Mouse (Mus musculus) layer of hippocampus, adult 9-11 months (tissue): ENCODE data around the gene Degs1.
"Not testable (repeated sequence)": the region's sequence is repeated elsewhere in the genome, so short reads cannot be mapped to it uniquely, and the experiment has no call there.

Source experiments
- DNase-seq: peaks from one replicate; pipeline ENCODE4 v3.0.0; 2022

The Degs1 gene

DNA sequence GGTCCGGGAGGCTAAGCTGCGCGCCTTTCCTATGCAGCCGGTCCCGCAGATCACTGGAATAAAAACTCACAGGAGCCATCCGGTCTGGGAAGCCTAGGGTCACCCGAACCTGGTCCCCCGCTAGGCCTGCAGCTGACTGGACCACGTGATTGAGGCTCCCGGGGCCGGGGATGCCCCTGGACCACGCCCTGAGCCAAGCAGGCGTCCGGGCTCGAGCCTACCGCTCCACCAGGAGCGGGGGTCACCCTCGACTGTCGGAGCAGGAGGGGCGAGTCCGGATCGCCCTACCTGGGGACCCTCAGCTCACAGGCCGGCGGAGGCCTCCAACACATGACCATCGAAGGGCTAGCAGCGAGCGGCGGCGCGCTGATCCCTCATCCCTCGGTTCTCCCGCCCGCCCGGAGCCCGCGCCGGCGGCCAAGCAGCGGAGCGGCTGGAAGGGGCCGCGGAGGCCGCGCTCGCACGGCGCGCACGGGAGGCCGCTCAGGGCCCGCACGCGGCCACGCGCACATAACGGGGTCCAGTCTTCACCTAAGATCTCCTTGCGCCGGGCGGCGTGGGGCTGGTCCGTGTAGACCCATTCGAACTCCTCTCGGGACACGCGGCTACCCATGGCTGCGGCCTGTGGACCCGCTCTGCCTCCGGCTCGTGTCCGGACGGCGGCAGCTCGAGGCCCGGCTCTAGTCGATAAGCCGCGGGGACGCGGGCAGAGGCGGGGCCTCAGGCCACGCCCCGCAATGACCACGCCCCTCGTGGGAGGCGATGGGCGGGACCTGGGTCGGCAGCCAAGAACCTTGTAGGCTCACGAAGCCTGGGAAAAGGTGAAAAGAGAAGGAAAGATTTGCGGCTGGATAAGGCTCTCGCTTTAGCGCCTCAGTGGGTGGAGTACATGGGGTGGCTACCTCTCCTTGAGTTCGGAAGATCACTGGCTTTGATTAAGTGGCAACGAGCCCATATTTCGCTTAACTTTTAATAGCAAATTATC is at the start of gene Degs1:
TSS of gene Degs1 (minus strand) at position 714 of the 985 bp plus-strand sequence.
- peak; percentile 91 for DNase-seq

DNA sequence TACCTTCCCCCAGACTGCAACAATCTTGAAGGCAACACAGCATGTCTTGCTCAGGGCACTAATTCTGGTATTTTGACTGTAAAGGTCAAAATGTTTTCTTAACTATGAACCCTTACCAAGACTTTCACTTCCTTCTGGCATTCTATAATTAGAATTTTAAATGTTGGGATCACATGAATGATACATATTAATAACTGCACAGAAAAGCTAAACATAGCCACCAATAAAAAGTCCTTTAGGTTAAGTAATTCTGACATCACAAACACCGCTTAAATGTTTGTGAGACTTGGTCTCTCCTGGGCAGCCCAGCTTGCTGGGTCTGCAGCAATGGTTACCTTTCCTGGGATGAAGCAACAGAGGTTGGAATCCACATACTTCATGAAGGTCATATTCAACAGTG is 43.3 kb upstream of the Degs1 start:
- no peak for DNase-seq

DNA sequence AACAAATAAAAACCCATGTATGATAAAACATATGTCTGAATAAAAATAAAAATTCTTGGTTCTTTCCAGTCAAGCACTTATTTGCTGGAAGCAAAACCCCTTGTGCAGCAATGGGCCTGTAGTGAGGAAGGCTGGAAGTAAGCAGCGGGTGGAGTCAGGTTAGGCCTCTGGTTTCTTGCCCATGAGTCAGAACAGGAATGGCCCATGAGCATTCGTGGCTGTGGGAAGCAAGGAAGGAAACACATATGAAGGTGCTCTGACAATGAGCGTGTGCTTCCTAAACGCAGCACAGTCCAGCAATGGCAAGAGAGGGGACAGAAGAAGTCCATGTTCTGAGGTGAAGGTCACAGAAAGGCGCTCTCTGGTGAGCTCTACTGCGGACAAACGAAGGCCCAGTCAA is 41.9 kb upstream of the Degs1 start:
- no peak for DNase-seq

DNA sequence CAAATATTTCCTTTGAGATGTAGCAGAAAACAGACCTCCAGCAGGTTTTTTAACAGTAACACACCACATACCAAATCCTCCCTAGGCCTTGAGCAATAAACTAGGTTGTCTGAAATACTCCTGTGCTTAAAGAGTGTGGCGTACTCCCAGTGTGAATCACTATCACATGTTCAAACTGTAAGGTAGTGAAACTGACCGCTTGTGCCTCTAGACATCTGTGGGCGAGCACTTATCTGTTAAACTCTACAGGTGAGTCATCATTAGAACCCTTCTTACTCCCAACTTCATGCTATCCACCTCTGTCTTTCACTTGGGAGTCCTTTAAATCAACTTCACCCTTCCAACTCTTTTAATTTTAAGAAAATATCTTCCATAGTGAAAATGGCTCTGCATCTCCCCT is 40.5 kb upstream of the Degs1 start:
- no peak for DNase-seq

DNA sequence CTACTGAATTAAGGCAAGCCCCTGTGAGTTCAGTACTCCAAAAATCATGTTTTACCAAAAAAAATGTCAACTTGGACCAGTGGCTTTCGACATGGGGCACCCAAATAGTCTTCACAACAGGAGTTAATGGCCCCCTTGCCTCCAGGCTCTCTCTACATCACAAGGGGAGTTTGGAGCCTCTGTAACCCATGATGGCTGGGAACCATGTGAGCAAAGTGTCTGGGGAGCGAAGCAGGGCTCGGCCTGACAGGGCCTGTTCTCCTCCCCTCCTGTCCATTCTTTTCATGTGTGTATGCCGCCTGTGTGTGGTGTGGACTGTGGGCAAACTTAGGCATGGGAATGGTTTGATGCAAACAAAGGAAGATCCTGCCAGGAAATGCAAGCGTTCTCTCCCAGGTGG is 31.6 kb upstream of the Degs1 start:
- no peak for DNase-seq

DNA sequence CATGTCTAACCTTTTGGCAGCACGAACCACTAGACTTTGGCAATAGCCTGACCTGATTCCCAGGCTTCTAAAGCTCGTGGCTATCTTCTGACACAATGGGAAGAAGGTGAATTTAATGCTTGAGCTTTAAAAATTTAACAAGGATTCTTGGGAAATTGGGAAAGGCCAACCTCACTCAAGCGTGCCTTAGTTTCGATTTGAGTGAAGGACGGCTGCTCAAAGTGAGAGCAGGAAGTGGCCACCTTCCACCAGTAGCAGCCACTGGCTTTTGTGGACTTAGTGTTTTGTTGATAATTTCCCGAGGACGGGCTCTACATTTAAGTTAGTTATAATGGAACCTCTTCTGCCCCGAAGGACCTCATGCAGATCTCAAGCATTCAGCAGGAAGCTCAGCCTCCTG is 30.6 kb upstream of the Degs1 start:
- no peak for DNase-seq

DNA sequence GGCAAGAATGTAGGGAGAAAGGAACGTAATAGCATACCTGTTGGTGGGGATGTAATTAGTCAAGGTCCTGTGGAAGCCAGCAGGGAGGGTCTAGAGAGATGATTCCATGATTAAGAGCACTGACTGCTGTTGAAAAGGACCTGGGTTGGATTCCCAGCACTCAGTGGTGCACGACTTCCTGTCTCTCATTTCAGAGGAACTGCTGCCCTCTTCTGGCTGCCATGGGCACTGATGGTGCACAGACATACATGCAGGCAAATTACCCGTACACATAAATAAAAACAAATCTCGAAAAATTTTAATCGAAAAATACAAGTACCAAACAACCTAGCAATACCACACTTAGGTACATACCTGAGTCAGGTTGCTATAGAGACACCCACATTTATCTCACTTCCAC is 28.8 kb upstream of the Degs1 start:
- DNase-seq = no peak

DNA sequence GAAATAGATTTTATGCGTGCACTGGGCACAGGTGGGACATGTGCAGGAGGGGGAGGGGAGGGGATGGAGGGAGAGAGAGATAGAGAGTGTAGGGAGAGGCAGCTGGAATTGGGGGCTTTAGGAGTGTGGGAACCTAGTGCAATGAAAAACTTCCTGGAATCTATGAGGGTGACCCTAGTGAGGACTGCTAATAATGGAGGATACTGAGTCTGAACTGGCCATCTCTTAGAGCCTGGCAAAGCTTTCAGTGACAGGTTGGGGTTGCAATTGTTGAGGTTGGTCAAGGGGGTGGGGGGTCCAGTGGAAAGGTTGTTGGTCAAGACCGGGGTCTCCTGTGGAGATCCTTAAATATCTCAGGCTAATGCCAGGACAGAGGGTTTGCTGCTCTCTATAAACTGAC is 27.7 kb upstream of the Degs1 start:
- DNase-seq = no peak

DNA sequence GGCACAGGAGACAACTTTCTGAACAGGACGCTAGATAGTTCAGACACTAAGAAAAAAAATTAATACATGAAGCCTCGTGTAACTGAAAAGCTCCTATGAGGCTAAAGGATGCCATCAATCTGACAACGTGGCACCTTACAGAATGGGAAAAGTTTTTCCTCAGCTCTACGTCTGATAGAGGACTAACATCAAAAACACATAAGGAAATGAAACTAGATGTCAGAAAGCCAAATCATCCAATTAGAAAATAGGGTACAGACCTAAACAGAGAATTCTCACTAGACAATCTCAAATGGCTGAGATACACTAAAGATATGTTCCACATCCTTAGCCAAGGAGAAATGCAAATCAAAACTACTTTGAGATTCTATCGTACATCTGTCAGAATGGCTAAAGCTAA is 26.8 kb upstream of the Degs1 start:
- DNase-seq = no peak

DNA sequence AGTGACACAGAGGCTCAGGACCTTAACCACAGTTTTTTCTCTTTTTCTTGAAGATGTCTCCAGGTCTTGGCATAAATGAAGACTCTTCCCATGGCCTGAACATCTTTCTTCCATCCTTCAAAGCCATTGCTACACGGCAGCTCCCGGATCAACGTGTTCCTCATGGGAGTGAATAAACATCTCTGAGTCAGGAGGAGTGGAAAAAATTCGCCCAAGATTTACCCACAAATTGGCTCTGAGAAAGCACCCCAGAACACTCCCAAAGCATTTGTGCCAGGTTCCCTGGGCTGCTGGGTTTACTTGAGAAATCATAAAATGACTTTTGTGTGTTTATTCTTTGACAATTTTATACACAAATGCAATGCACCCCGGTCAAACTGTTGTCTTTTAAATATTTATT is 20.3 kb upstream of the Degs1 start:
- DNase-seq = no peak

DNA sequence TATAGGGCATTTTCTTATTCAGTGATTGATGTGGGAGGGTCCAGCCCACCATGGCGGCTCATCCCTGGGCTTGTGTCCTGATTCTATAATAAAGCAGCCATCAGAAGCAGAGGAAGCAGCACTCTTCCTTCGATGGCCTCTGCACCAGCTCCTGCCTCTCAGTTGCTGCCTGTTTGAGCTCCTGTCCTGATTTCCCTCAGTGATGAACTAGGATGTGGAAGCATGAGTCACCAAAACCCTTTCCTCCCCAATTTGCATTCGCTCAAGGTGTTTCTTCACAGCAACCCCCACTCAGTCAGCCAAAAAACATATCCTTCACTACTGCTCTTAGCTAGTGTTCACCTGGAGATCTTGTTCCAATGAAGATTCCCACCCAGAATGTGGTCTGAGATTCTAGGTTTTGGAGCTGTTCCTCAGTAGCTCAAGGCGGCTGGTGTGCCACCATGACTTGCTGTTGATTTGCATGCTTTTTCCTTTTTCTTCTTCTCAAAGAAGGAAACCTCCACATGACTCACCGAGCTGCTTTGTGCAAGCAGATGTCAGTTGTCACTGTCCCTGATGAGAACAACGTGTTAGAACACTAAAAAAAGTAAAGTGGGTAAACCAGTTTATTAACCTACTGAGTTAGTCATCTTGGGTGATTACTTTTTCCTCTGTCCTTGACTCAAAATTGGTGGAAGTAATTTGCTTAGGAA is 19.7 kb upstream of the Degs1 start:
- no peak for DNase-seq

DNA sequence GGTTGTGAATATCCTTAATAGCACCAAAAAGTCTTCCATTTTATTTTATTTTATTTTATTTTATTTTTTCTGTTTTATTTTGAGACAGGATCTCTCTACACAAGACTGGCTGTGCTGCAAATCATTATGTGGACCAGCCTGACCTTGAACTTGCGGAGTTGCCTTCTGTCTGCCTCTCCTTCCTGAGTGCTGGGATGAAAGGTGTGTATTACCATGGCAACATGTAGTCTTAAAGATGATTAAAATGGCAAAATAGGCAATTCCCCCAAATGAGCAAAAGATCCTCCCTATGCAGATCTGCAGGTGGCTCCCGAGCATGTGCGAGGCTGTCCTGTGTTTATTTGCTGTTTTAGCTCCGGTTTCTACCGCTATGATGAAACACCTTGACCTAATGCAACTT is 15.2 kb upstream of the Degs1 start:
- no peak for DNase-seq

DNA sequence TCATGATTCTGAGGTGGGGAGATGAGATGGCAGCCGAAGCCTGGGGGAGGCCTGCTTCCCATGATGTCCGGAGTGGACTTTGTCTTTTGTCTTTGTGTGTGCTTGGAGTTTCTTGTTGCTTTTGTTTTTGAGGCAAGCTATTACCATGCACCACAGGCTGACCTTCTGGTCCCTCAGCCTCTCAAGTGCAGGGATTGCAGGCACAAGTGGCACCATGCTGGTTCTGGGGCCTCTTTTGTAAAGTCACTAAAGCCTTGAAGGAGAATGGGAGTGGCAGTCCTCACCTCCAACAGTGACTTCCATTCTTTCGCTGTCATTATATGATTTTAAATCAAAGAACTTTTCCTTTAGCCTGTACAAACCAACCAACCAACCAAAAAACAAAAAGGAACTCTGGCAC is 14.6 kb upstream of the Degs1 start:
- DNase-seq = no peak

DNA sequence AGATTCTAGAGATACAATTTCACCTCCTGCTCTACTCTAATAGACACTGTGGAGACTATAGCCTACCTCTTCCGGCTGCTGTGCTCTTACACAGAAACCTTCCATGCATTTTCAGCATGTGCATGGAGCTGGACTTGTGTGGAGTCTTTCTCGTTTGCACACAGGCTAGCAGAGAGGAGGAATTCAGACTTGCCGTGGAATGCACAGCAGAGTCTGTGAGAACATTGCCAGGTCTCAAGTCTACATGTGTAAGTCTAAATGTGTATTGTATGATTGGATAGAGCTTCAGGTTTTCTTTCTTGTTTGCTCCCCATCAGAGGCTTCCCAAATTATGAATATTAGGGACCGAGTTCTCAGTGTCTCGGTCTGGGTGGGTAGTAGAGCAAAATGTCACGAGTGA is 14.2 kb upstream of the Degs1 start:
- no peak for DNase-seq

DNA sequence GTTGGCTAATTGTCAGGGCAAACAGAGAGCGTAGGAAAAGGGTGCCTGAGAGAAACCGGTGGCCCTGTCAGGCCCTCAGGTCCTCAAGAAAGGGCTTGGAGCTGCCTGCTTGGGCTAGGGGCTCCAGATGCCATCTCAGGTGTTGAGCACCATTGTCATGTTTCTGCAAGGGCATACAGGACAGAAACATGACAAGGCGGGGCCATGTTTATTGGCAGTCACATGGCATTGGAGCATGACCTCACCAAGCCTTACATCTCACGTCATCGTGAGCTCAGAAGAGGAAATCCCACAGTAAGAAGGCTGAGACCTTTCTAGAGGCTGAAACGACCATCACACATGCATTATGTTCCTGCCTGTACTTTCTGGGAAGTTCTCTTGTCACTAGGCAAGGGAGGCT is 13.5 kb upstream of the Degs1 start:
- DNase-seq = no peak

DNA sequence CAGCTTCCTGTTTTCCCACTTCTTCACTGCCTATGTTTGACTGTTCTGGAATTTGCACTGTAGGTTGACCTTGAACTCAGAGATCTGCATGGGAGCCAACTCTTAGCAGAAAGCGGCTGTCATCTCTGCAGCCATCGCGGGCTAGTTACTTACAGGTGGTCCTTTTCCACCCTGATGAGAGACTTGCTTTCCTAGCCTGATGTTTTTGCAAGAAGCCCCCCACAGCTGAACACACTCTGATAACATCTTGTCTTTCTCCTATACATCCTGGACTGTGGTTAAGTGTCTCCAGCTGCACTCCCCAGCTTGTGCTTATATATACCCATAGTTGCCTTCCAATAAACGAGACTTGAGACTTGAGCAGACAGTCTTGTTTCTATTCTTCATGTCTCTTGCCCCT is 9.7 kb upstream of the Degs1 start:
- no peak for DNase-seq

DNA sequence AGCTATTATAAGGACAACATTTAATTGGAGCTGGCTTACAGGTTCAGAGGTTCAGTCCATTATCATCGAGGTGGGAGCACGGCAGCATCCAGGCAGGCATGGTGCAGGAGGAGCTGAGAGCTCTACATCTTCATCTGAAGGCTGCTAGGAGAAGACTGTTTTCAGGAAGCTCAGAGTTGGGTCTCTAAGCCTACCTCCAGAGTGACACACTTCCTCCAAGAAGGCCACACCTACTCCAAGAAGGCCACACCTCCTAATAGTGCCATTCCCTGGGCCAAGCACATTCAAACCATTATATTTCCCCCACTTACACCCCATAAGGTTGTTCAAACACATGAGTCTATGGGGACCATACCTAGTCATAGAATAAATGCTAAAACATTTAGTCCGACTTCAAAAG is 8.1 kb upstream of the Degs1 start:
- not testable (repeated sequence) for DNase-seq

DNA sequence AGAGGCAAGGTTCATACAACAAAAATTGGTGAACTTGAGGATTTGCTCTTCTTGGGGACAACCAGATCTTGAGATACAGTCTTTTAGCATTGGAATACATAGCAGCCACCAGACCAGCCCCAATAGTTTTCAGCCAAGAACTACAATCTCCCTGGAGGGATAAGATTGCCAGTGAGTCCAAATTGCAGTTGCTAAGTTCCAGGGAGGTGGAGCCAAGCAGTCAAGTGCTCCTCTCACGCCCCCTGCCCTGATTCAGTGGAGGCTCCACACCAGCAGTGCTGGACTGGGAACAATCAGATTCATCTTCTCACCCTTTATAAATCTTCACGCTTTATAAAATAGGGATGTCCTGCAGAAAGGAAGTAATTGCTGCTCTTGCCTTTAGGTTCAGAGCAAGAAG is 7.2 kb upstream of the Degs1 start:
- DNase-seq = no peak

DNA sequence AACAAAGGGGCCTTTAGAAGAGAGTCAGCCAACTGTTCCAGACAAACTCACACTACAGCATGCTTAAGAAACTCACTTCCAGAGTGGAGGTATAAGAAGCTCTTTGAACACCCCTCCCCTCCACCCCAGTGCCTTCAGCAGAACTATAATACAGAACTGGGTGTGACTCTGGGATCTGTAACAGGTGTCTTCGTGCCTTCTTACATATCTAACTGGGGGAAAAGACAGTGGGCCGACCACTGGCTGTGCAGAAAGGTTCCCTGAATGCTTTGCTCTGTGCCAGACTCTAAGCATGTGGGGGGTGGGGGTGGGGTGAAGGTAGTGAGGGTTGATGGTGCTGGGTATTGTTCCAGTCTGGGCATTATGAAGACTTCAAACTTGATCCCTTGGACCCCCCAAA is 6.0 kb upstream of the Degs1 start:
- no peak for DNase-seq

DNA sequence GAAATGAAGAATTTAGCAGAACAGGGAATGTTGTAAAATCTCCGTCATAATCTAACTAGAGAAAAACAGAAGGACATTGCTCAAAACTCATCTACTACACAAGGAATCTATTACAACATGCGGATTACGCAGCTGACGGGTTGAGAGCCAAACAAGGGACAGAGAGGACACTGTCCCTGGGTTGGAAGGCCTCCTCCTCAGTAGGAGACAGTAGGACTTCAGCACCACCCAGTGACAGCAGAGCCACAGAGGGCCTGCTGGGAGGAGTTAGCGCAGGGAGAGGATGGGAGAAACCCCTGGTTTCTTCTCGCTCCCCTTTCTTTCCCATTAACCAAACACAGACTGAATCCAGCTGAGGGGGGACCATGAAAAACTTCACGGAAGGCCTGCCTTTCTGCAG is 5.2 kb upstream of the Degs1 start:
- peak; percentile 76 for DNase-seq

DNA sequence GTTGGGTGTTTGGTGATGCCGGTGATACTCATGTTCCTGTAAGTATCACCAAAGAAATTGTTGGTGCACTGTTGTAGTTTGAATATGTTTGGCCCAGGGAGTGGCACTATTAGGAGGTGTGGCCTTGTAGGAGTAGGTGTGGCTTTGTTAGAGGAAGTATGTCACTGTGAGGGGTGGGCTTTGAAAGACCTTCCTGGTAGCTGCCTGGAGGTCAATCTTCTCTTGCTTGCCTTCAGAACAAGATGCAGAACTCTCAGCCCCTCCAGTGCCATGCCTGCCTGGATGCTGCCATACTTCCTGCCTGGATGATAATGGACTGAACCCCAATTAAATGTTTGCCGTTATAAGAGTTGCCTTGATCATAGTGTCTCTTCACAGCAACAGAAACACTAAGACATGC is 2.2 kb upstream of the Degs1 start:
- DNase-seq = no peak

DNA sequence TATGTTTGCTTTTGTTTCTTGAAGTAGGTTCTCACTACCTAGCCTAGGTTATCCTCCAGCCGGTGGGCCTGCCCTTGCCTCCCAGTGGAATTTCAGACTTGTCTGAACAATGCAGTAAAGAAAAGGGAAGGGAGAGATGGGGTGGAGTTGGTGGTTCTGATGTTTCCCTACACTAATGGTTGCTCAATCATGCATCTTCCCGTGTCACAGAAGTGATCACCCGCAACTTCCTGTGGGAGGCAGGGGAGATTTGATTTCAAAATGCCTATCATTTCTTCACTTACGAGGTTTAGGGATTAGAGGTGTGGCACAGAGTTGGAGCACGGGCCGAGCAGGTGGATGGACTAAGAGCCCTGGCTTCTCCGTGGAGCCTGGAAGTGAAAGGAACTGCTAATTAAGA is 627 bp upstream of the Degs1 start:
- no peak for DNase-seq

DNA sequence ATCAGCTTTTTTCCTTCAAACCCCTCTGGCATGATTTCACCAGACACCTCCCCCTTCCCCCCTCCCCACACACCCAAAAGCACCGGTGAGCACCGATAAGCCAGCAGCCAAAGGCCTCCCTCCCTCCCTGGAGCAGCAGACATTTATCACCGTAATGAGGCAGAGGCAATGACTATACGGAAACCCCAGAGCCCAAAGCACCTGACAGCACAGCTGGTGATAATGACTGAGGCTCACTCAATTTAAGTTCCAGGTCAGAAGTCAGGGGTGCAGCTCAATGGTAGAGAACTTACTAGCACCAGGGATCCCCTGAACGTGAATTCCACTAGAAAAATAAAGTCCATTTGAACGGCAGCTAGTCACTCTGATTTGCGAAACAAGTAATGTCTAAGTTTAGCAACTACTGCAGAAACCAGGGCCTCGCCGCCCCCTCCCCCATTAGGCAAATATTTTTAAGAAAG is 1.3 kb downstream of the Degs1 start:
- no peak for DNase-seq

DNA sequence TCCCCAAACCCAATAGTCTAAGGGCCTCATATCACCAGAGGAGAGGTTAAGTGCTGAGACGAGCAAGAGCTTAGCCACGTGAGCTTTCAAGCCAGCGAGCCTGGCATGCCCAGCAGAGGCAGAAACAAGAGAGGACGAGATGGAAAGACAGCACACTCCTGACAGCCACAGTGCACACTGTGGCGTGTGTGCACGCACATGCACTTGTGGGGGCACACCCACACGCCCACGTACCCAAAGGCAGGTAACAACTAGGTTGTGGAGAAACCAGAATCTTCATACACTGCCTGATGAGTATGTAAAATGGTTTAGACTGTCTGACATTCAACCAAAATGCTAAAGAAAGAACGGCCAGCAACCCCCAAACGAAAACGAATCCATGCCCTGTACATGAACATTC is 2.0 kb downstream of the Degs1 start:
- no peak for DNase-seq
